Mouse (Mus musculus): ENCODE data around the gene Serinc2. TPM values are rescaled to one million over a fixed set of nuclear protein-coding genes. Genes with fewer than 3 reads are reported as not detected.

Serinc2 gene
- polyA plus RNA-seq, 1 experiment = 16.5 TPM

DNA sequence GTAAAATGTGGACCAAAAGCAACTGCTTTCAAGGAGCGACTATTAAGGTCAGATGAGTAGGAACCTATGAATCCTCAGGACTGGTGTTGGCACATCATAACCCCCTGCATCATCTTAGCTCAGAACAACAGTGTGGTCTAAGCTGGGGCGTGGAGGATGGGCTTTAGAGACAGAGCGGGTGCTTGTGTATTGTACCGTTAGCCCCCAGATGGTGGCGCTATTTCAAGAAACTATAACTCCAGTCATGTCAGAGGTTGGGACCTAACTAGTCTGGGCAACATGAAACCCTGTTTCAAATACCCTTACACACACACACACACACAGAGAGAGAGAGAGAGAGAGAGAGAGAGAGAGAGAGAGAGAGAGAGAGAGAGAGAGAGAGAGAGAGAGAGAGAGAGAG lies 38.3 kb downstream of the Serinc2 start:
- 31% methylated on average over 5 of the region's 5 CpGs for WGBS
- TF ChIP-seq CTCF (IDR thresholded peaks at IDR 0.05; ENCODE audit: borderline replicate concordance, control insufficient read depth, extremely low read depth, insufficient read depth, low read length, poor library complexity) (no peak), POLR2A (IDR thresholded peaks at IDR 0.05; ENCODE audit: control insufficient read depth, extremely low read depth, insufficient read depth, low read length, poor library complexity) (no peak)
- H3K27ac ChIP-seq (ENCODE audit: control insufficient read depth, insufficient read depth, low read length) = no peak overlapping the region
- no peaks in the 10 kb centered on the region for H3K4me1 ChIP-seq (replicated peaks; ENCODE audit: control insufficient read depth, insufficient read depth, low read length)
- no peak overlapping the region for H3K4me3 ChIP-seq (ENCODE audit: control insufficient read depth, insufficient read depth, low read length)
- no peaks in the 10 kb centered on the region for H3K27me3 ChIP-seq (ENCODE audit: control insufficient read depth, insufficient read depth, low read length)
- no peaks in the 10 kb centered on the region for H3K36me3 ChIP-seq (ENCODE audit: control insufficient read depth, insufficient read depth, low read length)
- no peak for DNase-seq

DNA sequence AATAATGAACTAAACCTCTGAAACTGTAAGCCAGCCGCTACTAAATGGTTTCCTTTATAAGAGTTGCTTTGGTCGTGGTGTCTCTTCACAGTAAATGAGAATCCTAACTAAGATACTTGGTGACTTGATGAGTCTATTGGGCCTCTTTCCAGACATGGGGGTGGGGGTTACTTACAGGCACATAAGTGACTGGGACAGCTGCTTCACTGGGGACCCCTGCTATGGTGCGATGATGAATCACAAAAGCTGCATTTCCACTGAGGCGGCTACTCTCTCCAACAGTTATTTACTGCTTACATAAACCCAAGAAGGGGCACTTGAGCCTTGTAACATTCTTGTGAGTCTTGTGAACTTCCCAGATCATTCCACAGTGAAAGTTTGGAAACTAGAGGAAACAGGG lies 41.4 kb downstream of the Serinc2 start:
- WGBS = 95% methylated on average over 4 of the region's 4 CpGs

DNA sequence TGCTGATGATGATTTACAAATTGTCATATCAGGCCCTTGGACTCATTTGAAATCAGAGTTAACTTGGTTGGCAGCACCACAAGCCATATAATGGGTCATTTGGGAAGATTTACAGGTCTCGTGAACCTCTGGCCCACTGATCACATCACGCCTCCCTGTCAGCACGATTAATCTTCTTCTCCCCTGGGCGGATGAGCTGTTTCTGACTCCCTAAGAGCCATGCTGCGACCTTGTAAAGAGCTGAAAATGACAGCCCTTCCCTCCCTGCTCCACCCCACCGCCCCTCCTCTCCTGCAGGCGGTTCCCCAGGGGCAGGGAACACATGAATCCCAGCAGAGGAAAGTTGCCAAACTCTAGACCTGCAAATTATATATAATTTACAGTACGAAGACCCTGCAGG lies 42.6 kb downstream of the Serinc2 start:
- Histone ChIP-seq H3K27me3 (ENCODE audit: control insufficient read depth, insufficient read depth, low read length) (no peaks in the 10 kb centered on the region), H3K4me3 (ENCODE audit: control insufficient read depth, insufficient read depth, low read length) (no peak overlapping the region), H3K27ac (ENCODE audit: control insufficient read depth, insufficient read depth, low read length) (no peak overlapping the region), H3K36me3 (ENCODE audit: control insufficient read depth, insufficient read depth, low read length) (no peaks in the 10 kb centered on the region), H3K4me1 (replicated peaks; ENCODE audit: control insufficient read depth, insufficient read depth, low read length) (no peaks in the 10 kb centered on the region)
- 76% methylated on average over 8 of the region's 8 CpGs for WGBS
- no peak for DNase-seq
- no peak for TF ChIP-seq CTCF (IDR thresholded peaks at IDR 0.05; ENCODE audit: borderline replicate concordance, control insufficient read depth, extremely low read depth, insufficient read depth, low read length, poor library complexity)
- no peak for TF ChIP-seq POLR2A (IDR thresholded peaks at IDR 0.05; ENCODE audit: control insufficient read depth, extremely low read depth, insufficient read depth, low read length, poor library complexity)

More for the DNA sequence above, 41.4 kb downstream of the Serinc2 start:
- Histone ChIP-seq H3K4me3 (ENCODE audit: control insufficient read depth, insufficient read depth, low read length) (no peak overlapping the region), H3K4me1 (replicated peaks; ENCODE audit: control insufficient read depth, insufficient read depth, low read length) (no peaks in the 10 kb centered on the region), H3K27me3 (ENCODE audit: control insufficient read depth, insufficient read depth, low read length) (no peaks in the 10 kb centered on the region), H3K36me3 (ENCODE audit: control insufficient read depth, insufficient read depth, low read length) (no peaks in the 10 kb centered on the region), H3K27ac (ENCODE audit: control insufficient read depth, insufficient read depth, low read length) (no peak overlapping the region)
- TF ChIP-seq CTCF (IDR thresholded peaks at IDR 0.05; ENCODE audit: borderline replicate concordance, control insufficient read depth, extremely low read depth, insufficient read depth, low read length, poor library complexity) (no peak), POLR2A (IDR thresholded peaks at IDR 0.05; ENCODE audit: control insufficient read depth, extremely low read depth, insufficient read depth, low read length, poor library complexity) (no peak)
- no peak for DNase-seq

DNA sequence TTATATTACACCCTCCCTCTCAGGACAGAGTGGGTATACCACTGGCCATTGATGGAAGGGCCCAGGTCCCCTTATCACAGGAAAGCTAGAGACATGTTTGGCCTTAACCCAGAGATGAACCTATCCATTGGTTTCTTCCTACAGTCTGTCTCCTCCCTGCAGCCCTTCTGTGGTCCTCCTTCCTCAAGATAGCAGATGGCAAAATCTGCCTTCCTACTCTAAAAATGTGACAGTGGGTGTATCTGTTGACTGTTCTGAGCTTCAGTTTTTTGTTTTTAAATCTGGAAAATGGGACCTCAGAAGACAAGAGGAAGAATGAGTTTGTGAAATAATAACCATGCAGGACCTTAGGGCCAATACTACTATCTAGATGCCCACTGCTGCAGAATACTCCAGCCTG lies 54.9 kb downstream of the Serinc2 start:
- H3K4me3 ChIP-seq (ENCODE audit: control insufficient read depth, insufficient read depth, low read length) = no peak overlapping the region
- H3K27me3 ChIP-seq (ENCODE audit: control insufficient read depth, insufficient read depth, low read length) = no peaks in the 10 kb centered on the region
- H3K36me3 ChIP-seq (ENCODE audit: control insufficient read depth, insufficient read depth, low read length) = no peaks in the 10 kb centered on the region
- no peaks in the 10 kb centered on the region for H3K4me1 ChIP-seq (replicated peaks; ENCODE audit: control insufficient read depth, insufficient read depth, low read length)
- H3K27ac ChIP-seq (ENCODE audit: control insufficient read depth, insufficient read depth, low read length) = no peak overlapping the region
- DNase-seq = no peak
- TF ChIP-seq POLR2A (IDR thresholded peaks at IDR 0.05; ENCODE audit: control insufficient read depth, extremely low read depth, insufficient read depth, low read length, poor library complexity) (no peak), CTCF (IDR thresholded peaks at IDR 0.05; ENCODE audit: borderline replicate concordance, control insufficient read depth, extremely low read depth, insufficient read depth, low read length, poor library complexity) (no peak)

DNA sequence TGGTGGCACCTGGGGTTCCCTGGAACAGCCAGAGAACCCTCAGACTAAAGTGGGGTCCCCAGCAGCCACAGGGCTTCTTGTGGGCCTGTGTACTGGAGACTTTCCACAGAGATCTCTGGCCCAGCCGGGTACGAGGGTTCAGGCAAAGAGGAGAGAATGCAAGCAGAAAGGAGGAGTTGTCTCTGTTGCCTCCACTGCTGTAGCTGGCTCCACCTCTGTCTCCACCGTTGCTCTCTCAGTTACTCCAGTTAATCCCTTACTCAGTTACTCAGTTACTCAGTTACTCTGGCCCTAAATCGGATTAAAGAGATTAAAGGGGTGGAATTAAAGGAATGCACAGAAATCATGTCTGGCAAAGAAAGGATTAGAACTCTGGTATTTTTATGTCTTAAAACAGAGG lies 56.8 kb downstream of the Serinc2 start, which contains the start of gene Gm853:
TSS of gene Gm853 (minus strand) at position 223 of the 400 bp plus-strand sequence.
- TF ChIP-seq CTCF (IDR thresholded peaks at IDR 0.05; ENCODE audit: borderline replicate concordance, control insufficient read depth, extremely low read depth, insufficient read depth, low read length, poor library complexity) (no peak), POLR2A (IDR thresholded peaks at IDR 0.05; ENCODE audit: control insufficient read depth, extremely low read depth, insufficient read depth, low read length, poor library complexity) (no peak)
- H3K36me3 ChIP-seq (ENCODE audit: control insufficient read depth, insufficient read depth, low read length) = no peaks in the 10 kb centered on the region
- no peaks in the 10 kb centered on the region for H3K27me3 ChIP-seq (ENCODE audit: control insufficient read depth, insufficient read depth, low read length)
- 69% methylated on average over 4 of the region's 4 CpGs for WGBS
- H3K4me1 ChIP-seq (replicated peaks; ENCODE audit: control insufficient read depth, insufficient read depth, low read length) = no peaks in the 10 kb centered on the region
- H3K27ac ChIP-seq (ENCODE audit: control insufficient read depth, insufficient read depth, low read length) = no peak within 1 kb of the TSS
- H3K4me3 ChIP-seq (ENCODE audit: control insufficient read depth, insufficient read depth, low read length) = no peak within 1 kb of the TSS
- DNase-seq = no peak

DNA sequence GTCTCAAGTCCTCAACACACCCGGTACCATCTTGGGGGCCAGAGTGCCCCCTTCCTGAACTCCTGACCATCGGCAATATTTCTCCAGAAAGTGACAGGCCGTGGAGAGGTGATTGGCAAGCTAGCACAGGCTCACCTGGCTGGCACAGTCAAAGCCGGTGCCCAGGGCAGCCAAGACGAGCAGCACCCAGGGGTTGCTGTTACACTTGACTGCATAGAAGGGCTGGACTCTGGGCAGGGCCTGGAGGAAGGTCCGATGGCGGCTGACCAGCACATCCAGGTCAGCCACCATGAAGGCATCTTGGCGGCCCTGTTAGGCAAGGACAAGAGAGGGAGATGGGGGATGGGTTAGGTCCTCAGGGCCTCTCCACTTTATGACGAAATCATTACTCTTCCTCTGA lies 58.8 kb downstream of the Serinc2 start:
- WGBS = 87% methylated on average over 9 of the region's 9 CpGs

DNA sequence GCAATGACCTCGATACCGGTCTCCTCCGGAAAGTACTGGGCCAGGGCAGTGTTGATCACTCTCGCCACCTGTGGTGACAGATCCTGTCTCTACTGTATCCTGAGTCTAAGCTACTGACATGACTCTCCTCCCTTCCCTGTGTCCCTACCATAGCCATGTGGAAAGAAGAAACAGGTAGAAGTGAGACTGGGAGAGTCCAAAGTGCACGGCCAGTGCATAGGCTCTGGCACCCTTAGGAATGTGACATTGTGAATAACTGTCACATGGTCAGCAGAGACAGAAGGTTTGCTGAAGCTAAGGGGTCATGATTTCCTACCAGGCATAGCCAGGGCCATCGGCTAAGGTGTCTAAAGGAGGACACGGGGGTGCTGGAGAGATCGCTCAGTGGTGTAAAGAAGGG lies 63.6 kb downstream of the Serinc2 start:
- Histone ChIP-seq H3K27ac (ENCODE audit: control insufficient read depth, insufficient read depth, low read length) (no peak overlapping the region), H3K4me1 (replicated peaks; ENCODE audit: control insufficient read depth, insufficient read depth, low read length) (no peaks in the 10 kb centered on the region), H3K4me3 (ENCODE audit: control insufficient read depth, insufficient read depth, low read length) (no peak overlapping the region), H3K36me3 (ENCODE audit: control insufficient read depth, insufficient read depth, low read length) (no peaks in the 10 kb centered on the region), H3K27me3 (ENCODE audit: control insufficient read depth, insufficient read depth, low read length) (no peaks in the 10 kb centered on the region)
- no peak for TF ChIP-seq POLR2A (IDR thresholded peaks at IDR 0.05; ENCODE audit: control insufficient read depth, extremely low read depth, insufficient read depth, low read length, poor library complexity)
- TF ChIP-seq CTCF (IDR thresholded peaks at IDR 0.05; ENCODE audit: borderline replicate concordance, control insufficient read depth, extremely low read depth, insufficient read depth, low read length, poor library complexity) = no peak
- 92% methylated on average over 8 of the region's 8 CpGs for WGBS
- no peak for DNase-seq

More for the DNA sequence above, 58.8 kb downstream of the Serinc2 start:
- TF ChIP-seq CTCF (IDR thresholded peaks at IDR 0.05; ENCODE audit: borderline replicate concordance, control insufficient read depth, extremely low read depth, insufficient read depth, low read length, poor library complexity) = no peak
- no peak for TF ChIP-seq POLR2A (IDR thresholded peaks at IDR 0.05; ENCODE audit: control insufficient read depth, extremely low read depth, insufficient read depth, low read length, poor library complexity)
- H3K4me3 ChIP-seq (ENCODE audit: control insufficient read depth, insufficient read depth, low read length) = no peak overlapping the region
- no peak for DNase-seq
- no peak overlapping the region for H3K27ac ChIP-seq (ENCODE audit: control insufficient read depth, insufficient read depth, low read length)
- no peaks in the 10 kb centered on the region for H3K36me3 ChIP-seq (ENCODE audit: control insufficient read depth, insufficient read depth, low read length)
- no peaks in the 10 kb centered on the region for H3K4me1 ChIP-seq (replicated peaks; ENCODE audit: control insufficient read depth, insufficient read depth, low read length)
- H3K27me3 ChIP-seq (ENCODE audit: control insufficient read depth, insufficient read depth, low read length) = no peaks in the 10 kb centered on the region

Data from thymus, adult 2 months (tissue).